Mouse (Mus musculus) liver, embryonic 18 days (tissue): Measurements from ENCODE around the gene Frem3. TPM values are rescaled to one million over a fixed set of nuclear protein-coding genes. Genes with fewer than 3 reads are reported as not detected.

ENCODE experiments used
- polyA plus RNA-seq: library from polyadenylated mRNA; depleted of rRNA; stranded (reverse); fragments of >200 nt; gene quantifications from 2 replicates; pipeline ENCODE4 v1.2.3, GENCODE M21; 2012; rRNA removed

The Frem3 gene
- polyA plus RNA-seq, result 0.07 and 0.10 TPM in 2 replicates

GRCm38 (mm10) chr8:80610549-80611440, at the start of gene Frem3:
Gene Frem3, plus strand, starts transcription at chr8:80611080.

GRCm38 (mm10) chr8:80739155-80739924, 128.5 kb downstream of the Frem3 start, which contains the start of gene Smarca5:
Gene Smarca5, minus strand, starts transcription at chr8:80739497.

Other genes starting within 250 kb of the Frem3 start
- gene Gypa, start 117.3 kb upstream of the Frem3 start, polyA plus RNA-seq, result 207 and 236 TPM in 2 replicates
- gene Smarca5, start 128.4 kb downstream of the Frem3 start, polyA plus RNA-seq, result 9.1 and 9.3 TPM in 2 replicates